In the genomic region with DNA sequence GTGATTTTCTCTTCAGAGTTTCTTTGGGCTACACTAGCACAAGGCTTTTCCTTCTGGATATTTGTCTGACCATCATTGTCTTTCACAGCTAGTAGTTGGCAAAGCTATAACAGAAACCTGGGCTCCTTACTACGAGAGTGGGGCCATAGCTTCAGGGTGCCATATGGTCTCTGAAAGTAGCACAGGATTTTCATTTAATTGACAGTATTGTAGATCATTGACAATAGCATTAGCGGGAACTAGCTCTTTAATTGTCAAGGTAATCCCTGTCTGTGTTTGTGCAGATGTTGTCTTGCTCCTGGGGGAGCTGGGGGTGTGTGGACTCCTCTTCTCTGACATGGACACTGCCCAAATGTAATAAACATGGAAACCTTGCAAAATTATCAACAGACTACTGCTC, we compare ENCODE assay signal across 20 mouse cellular contexts. TPM values are rescaled to one million over a fixed set of nuclear protein-coding genes. Genes with fewer than 3 reads are reported as not detected.
DNase-seq lines count a peak whose midpoint lies in the region; ATAC-seq and TF ChIP-seq lines count a peak whose summit lies in the region.
"Had no signal": no experiment of that assay in that cellular context is flagged by ENCODE, and none has a peak within 500 bp of the region (broad histone marks: within the 10 kb centered on the region; RNA-seq: fewer than 3 reads in every experiment).

No protein-coding gene starts in this region.

- no peak overlapping the region for H3K4me3 ChIP-seq in hindbrain, embryonic 16.5 days (ENCODE audit: low read length)
- no peak overlapping the region for H3K4me3 ChIP-seq in hindbrain, postnatal 0 days (ENCODE audit: low read length)
- no peak overlapping the region for H3K4me3 ChIP-seq in midbrain, embryonic 14.5 days (replicated peaks; ENCODE audit: low read depth, low read length)
- H3K4me3 ChIP-seq: hindbrain, embryonic 10.5 days; left cerebral cortex, adult 2 months; neural tube, embryonic 15.5 days had no signal

- H3K9me3 ChIP-seq in hindbrain, embryonic 16.5 days (ENCODE audit: control insufficient read depth, low read length), result no peaks in the 10 kb centered on the region; the same call in 1 of the 2 replicates
- H3K9me3 ChIP-seq in hindbrain, postnatal 0 days (ENCODE audit: low read length), result peaks cover 5% of the 10 kb centered on the region; the same call in 1 of the 2 replicates
- peaks cover 8% of the 10 kb centered on the region; the same call in 1 of the 2 replicates for H3K9me3 ChIP-seq in midbrain, embryonic 14.5 days (ENCODE audit: control insufficient read depth, low read length)

- no peak overlapping the region for H3K9ac ChIP-seq in hindbrain, embryonic 16.5 days (ENCODE audit: low read depth, low read length)
- no peak overlapping the region for H3K9ac ChIP-seq in hindbrain, postnatal 0 days (replicated peaks; ENCODE audit: low read length)
- no peak overlapping the region for H3K9ac ChIP-seq in midbrain, embryonic 14.5 days (replicated peaks; ENCODE audit: low read length)
- H3K9ac ChIP-seq: neural tube, embryonic 15.5 days had no signal

- H3K27me3 ChIP-seq in hindbrain, embryonic 16.5 days (replicated peaks; ENCODE audit: control insufficient read depth, insufficient read depth, low read length), result no peaks in the 10 kb centered on the region
- no peaks in the 10 kb centered on the region for H3K27me3 ChIP-seq in hindbrain, postnatal 0 days (ENCODE audit: insufficient read depth, low read length)
- H3K27me3 ChIP-seq in midbrain, embryonic 14.5 days (ENCODE audit: control insufficient read depth, insufficient read depth, low read length), result no peaks in the 10 kb centered on the region
- H3K27me3 ChIP-seq: neural tube, embryonic 15.5 days; Patski had no signal

- H3K27ac ChIP-seq in hindbrain, embryonic 16.5 days (ENCODE audit: low read depth, low read length), result no peak overlapping the region
- no peak overlapping the region for H3K27ac ChIP-seq in hindbrain, postnatal 0 days
- no peak overlapping the region for H3K27ac ChIP-seq in midbrain, embryonic 14.5 days (replicated peaks; ENCODE audit: low read depth, low read length)
- H3K27ac ChIP-seq: hindbrain, embryonic 10.5 days; left cerebral cortex, adult 2 months; neural tube, embryonic 15.5 days; stomach, postnatal 0 days had no signal

- no peak overlapping the region for H3K4me2 ChIP-seq in hindbrain, embryonic 16.5 days (ENCODE audit: low read length)
- H3K4me2 ChIP-seq in hindbrain, postnatal 0 days (ENCODE audit: low read depth, low read length), result no peak overlapping the region
- H3K4me2 ChIP-seq in midbrain, embryonic 14.5 days (ENCODE audit: low read length), result no peak overlapping the region
- H3K4me2 ChIP-seq: neural tube, embryonic 15.5 days had no signal

- TF ChIP-seq CTCF in hindbrain, postnatal 0 days (IDR thresholded peaks at IDR 0.05; ENCODE audit: low read depth), result no peak

- no peaks in the 10 kb centered on the region for H3K36me3 ChIP-seq in hindbrain, embryonic 16.5 days (ENCODE audit: control insufficient read depth, insufficient read depth, low read length)
- H3K36me3 ChIP-seq in hindbrain, postnatal 0 days (ENCODE audit: insufficient read depth, low read length), result no peaks in the 10 kb centered on the region
- no peaks in the 10 kb centered on the region for H3K36me3 ChIP-seq in midbrain, embryonic 14.5 days (ENCODE audit: control insufficient read depth, insufficient read depth, low read length)
- H3K36me3 ChIP-seq: hindbrain, embryonic 10.5 days; neural tube, embryonic 15.5 days had no signal

- no peak for DNase-seq in cerebellum, adult 11 months
- no peak for DNase-seq in hindbrain, postnatal 0 days (ENCODE audit: low spot score)
- DNase-seq in midbrain, embryonic 14.5 days, result peak; percentile 7
- no peak for DNase-seq in embryo, embryonic 9.5 days (ENCODE audit: extremely low spot score)
- no peak for DNase-seq in thymus, postnatal 14 days
- DNase-seq in kidney, adult 9 months, result no peak
- DNase-seq: adrenal gland, adult 8-10 months; gastrocnemius, postnatal 25 days; kidney, adult 8-10 months; kidney, postnatal 25 days; left cerebral cortex, postnatal 4 days; liver; lung, postnatal 14 days had no signal

- 39% methylated on average over 2 of the region's 2 CpGs for WGBS in hindbrain, embryonic 16.5 days
- WGBS in hindbrain, postnatal 0 days, result 32% methylated on average over 2 of the region's 2 CpGs
- WGBS in midbrain, embryonic 14.5 days, result 17% methylated on average over 2 of the region's 2 CpGs

- ATAC-seq in cerebellum, adult (ENCODE audit: insufficient number of reproducible peaks, low FRiP score, low TSS enrichment), result peak; percentile 31; the same call in 1 of the 2 replicates
- peak; percentile 56; the same call in 1 of the 2 replicates for ATAC-seq in hindbrain, embryonic 16.5 days
- ATAC-seq in hindbrain, postnatal 0 days, result no peak
- ATAC-seq in midbrain, embryonic 14.5 days (ENCODE audit: low FRiP score, low TSS enrichment), result no peak
- ATAC-seq: Patski had no signal

- no peaks in the 10 kb centered on the region for H3K4me1 ChIP-seq in hindbrain, embryonic 16.5 days (ENCODE audit: control insufficient read depth, insufficient read depth, low read depth, low read length)
- no peaks in the 10 kb centered on the region; the same call in 1 of the 2 replicates for H3K4me1 ChIP-seq in hindbrain, postnatal 0 days (ENCODE audit: insufficient read depth, low read length)
- H3K4me1 ChIP-seq in midbrain, embryonic 14.5 days (ENCODE audit: control insufficient read depth, insufficient read depth, low read length), result no peaks in the 10 kb centered on the region

RNA-seq across cellular contexts. Expression of gene Marcks, which starts 37.0 kb away (rescaled TPM):
- polyA plus RNA-seq in hindbrain, embryonic 16.5 days (2015; fragmentation: Nextera tagmentation; extraction: Ambion mirVana), result 140 and 154 TPM in 2 replicates
- total RNA-seq in hindbrain, postnatal 0 days (2014; rRNA removed), result 341 and 395 TPM in 2 replicates
- 242 and 270 TPM in 2 replicates for polyA plus RNA-seq in hindbrain, postnatal 0 days (2015; fragmentation: Nextera tagmentation; extraction: Ambion mirVana)
- 403 and 415 TPM in 2 replicates for polyA plus RNA-seq in midbrain, embryonic 14.5 days (2014; fragmentation: Nextera tagmentation; extraction: Ambion mirVana)

Comparison
In these comparisons a context has a peak if more than half of its experiments do, and no peak if none do; other contexts are left out.
1. ATAC-seq: peak in cerebellum, adult (single experiment) and hindbrain, embryonic 16.5 days (single experiment); none in hindbrain, postnatal 0 days (single experiment) and midbrain, embryonic 14.5 days (single experiment).